Mouse (Mus musculus): Measurements from ENCODE around the gene Gm6034. TPM values are rescaled to one million over a fixed set of nuclear protein-coding genes. Genes with fewer than 3 reads are reported as not detected.

The Gm6034 gene
- not detected for polyA plus RNA-seq (2014; fragmentation: Illumina TruSeq; extraction: RNeasy Lipid Tissue Mini Kit (QIAGEN cat#74804); ENCODE audit: low read depth, low replicate concordance)

GRCm38 (mm10) chr17:36042610-36043169 lies at the start of gene Gm6034, which contains the start of gene H2-T22:
TSS of gene Gm6034 (plus strand) at chr17:36042961.
TSS of gene H2-T22 (minus strand) at chr17:36042747.

DNA sequence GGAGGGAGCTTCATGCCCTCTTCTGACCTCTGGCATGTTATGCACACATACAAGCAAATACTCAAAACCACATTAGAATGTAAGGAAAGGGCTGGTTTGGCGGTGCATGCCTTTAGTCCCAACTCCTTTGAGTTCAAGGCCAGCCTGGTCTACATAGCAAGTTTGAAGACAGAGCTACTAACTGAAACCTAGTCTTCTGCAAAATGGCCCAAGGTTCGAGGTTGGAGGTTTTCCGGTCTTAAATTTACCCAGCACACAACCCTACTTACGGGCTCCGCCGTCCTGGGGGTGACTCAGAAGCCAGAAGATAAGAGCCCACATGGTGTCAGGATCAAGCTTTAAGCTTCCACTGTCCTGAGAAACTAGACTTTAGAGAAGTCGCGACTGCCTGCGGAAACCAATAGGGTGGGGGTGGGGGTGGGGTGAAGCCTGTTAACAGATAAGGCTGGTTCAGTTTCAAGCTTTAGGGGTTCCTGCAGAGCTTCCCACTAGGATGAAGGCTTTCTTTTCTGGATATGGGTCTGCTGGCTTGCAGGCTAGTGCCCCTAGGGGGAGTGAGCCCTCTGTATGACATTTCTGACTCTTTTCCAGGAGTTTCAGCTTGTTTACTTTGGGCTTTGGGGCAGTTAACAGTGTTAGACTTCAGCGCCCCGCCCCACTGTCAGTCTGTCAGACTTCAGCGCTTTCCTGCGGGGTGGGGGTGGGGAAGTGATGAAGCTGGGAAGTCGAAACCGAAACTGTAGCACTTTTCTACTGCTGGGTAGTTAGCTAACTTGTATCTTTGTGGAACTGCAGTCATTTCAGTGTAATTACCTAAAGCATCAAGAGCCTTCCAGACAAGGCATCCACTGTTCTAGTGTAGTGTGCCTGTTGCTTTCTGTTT lies 22.3 kb upstream of the Gm6034 start, which contains the start of gene H2-T24:
Gene H2-T24 (minus strand): TSS at position 370 of the 883 bp plus-strand sequence.

DNA sequence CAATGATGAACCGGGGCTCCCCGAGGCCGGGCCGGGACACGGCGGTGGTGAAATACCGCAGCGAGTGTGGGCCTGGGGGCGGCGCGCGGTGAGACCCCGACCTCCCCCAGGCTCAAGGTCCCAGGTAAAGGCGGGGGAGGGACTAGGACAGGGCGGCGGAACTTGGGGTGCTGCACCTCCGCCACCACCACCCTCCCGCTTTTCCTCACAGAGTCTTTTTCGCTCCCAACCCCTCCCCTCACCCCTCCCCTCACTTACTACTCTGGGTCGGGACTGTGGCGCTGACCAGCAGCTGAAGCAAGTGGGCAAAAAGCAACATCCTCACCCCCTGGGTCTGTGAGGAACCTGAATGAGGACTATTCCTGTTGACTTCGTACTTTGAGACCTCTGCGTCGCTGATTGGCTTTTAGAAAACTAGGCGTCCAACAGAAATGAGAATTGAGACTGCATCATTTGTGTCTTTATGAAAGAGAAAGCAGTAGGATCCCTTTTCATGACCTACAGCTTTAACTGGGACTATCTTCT lies 10.3 kb upstream of the Gm6034 start, which contains the start of gene H2-T23:
Gene H2-T23 (minus strand): TSS at position 505 of the 525 bp plus-strand sequence.

DNA sequence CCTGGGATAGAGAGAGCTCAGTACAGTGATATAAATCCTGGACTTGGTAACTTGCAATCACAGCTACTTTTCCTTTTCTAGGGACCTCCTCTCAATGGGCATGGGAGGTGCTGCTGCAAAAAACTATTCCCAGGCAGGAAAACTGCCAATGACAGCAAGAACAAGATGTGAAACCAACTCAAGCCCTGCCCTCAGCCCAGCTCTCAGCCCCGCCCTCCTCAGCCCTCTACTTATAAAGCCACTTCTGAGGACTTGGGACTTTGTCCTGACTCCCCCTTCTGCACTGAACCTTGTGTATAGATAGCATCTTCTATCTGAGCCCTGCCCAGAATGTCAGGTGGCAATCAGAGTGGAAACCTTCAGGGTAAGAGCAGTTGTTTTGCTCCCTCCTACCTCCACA lies 15.6 kb downstream of the Gm6034 start, which contains the start of gene Gm11127:
Gene Gm11127 (minus strand): TSS at position 10 of the 400 bp plus-strand sequence.

Other genes with a start within 250 kb of the Gm6034 start
- 49.8 TPM for gene Ier3, start 221.3 kb upstream of the Gm6034 start, polyA plus RNA-seq (2014; fragmentation: Illumina TruSeq; extraction: RNeasy Lipid Tissue Mini Kit (QIAGEN cat#74804); ENCODE audit: low read depth, low replicate concordance)
- 165 TPM for gene Flot1, start 219.7 kb upstream of the Gm6034 start, polyA plus RNA-seq (2014; fragmentation: Illumina TruSeq; extraction: RNeasy Lipid Tissue Mini Kit (QIAGEN cat#74804); ENCODE audit: low read depth, low replicate concordance)
- gene Tubb5, start 204.7 kb upstream of the Gm6034 start, polyA plus RNA-seq (2014; fragmentation: Illumina TruSeq; extraction: RNeasy Lipid Tissue Mini Kit (QIAGEN cat#74804); ENCODE audit: low read depth, low replicate concordance) = 61.0 TPM
- gene Mdc1, start 201.4 kb upstream of the Gm6034 start, polyA plus RNA-seq (2014; fragmentation: Illumina TruSeq; extraction: RNeasy Lipid Tissue Mini Kit (QIAGEN cat#74804); ENCODE audit: low read depth, low replicate concordance) = 11.2 TPM
- gene Nrm, start 181.6 kb upstream of the Gm6034 start, polyA plus RNA-seq (2014; fragmentation: Illumina TruSeq; extraction: RNeasy Lipid Tissue Mini Kit (QIAGEN cat#74804); ENCODE audit: low read depth, low replicate concordance) = 2.1 TPM
- gene Ppp1r18, start 177.4 kb upstream of the Gm6034 start, polyA plus RNA-seq (2014; fragmentation: Illumina TruSeq; extraction: RNeasy Lipid Tissue Mini Kit (QIAGEN cat#74804); ENCODE audit: low read depth, low replicate concordance) = 15.0 TPM
- 35.4 TPM for gene Dhx16, start 163.1 kb upstream of the Gm6034 start, polyA plus RNA-seq (2014; fragmentation: Illumina TruSeq; extraction: RNeasy Lipid Tissue Mini Kit (QIAGEN cat#74804); ENCODE audit: low read depth, low replicate concordance)
- 140 TPM for gene 2310061I04Rik, start 145.5 kb upstream of the Gm6034 start, polyA plus RNA-seq (2014; fragmentation: Illumina TruSeq; extraction: RNeasy Lipid Tissue Mini Kit (QIAGEN cat#74804); ENCODE audit: low read depth, low replicate concordance)
- gene Atat1, start 132.9 kb upstream of the Gm6034 start, polyA plus RNA-seq (2014; fragmentation: Illumina TruSeq; extraction: RNeasy Lipid Tissue Mini Kit (QIAGEN cat#74804); ENCODE audit: low read depth, low replicate concordance) = 9.7 TPM
- gene Mrps18b, start 126.6 kb upstream of the Gm6034 start, polyA plus RNA-seq (2014; fragmentation: Illumina TruSeq; extraction: RNeasy Lipid Tissue Mini Kit (QIAGEN cat#74804); ENCODE audit: low read depth, low replicate concordance) = 69.9 TPM
- 16.9 TPM for gene Ppp1r10, start 126.5 kb upstream of the Gm6034 start, polyA plus RNA-seq (2014; fragmentation: Illumina TruSeq; extraction: RNeasy Lipid Tissue Mini Kit (QIAGEN cat#74804); ENCODE audit: low read depth, low replicate concordance)
- gene Abcf1, start 73.2 kb upstream of the Gm6034 start, polyA plus RNA-seq (2014; fragmentation: Illumina TruSeq; extraction: RNeasy Lipid Tissue Mini Kit (QIAGEN cat#74804); ENCODE audit: low read depth, low replicate concordance) = 71.8 TPM
- 26.8 TPM for gene Gnl1, start 63.1 kb upstream of the Gm6034 start, polyA plus RNA-seq (2014; fragmentation: Illumina TruSeq; extraction: RNeasy Lipid Tissue Mini Kit (QIAGEN cat#74804); ENCODE audit: low read depth, low replicate concordance)
- gene Prr3, start 62.7 kb upstream of the Gm6034 start, polyA plus RNA-seq (2014; fragmentation: Illumina TruSeq; extraction: RNeasy Lipid Tissue Mini Kit (QIAGEN cat#74804); ENCODE audit: low read depth, low replicate concordance) = 5.0 TPM
- 7.0 TPM for gene H2-T24, start 22.4 kb upstream of the Gm6034 start, polyA plus RNA-seq (2014; fragmentation: Illumina TruSeq; extraction: RNeasy Lipid Tissue Mini Kit (QIAGEN cat#74804); ENCODE audit: low read depth, low replicate concordance)
- gene H2-T23, start 10.1 kb upstream of the Gm6034 start, polyA plus RNA-seq (2014; fragmentation: Illumina TruSeq; extraction: RNeasy Lipid Tissue Mini Kit (QIAGEN cat#74804); ENCODE audit: low read depth, low replicate concordance) = 36.4 TPM
- gene H2-T22, start 214 bp upstream of the Gm6034 start, polyA plus RNA-seq (2014; fragmentation: Illumina TruSeq; extraction: RNeasy Lipid Tissue Mini Kit (QIAGEN cat#74804); ENCODE audit: low read depth, low replicate concordance) = 22.8 TPM
- not detected for gene Gm11127, start 15.4 kb downstream of the Gm6034 start, polyA plus RNA-seq (2014; fragmentation: Illumina TruSeq; extraction: RNeasy Lipid Tissue Mini Kit (QIAGEN cat#74804); ENCODE audit: low read depth, low replicate concordance)
- gene Gm19684, start 78.7 kb downstream of the Gm6034 start, polyA plus RNA-seq (2014; fragmentation: Illumina TruSeq; extraction: RNeasy Lipid Tissue Mini Kit (QIAGEN cat#74804); ENCODE audit: low read depth, low replicate concordance) = not detected
- gene Gm7030, start 86.5 kb downstream of the Gm6034 start, polyA plus RNA-seq (2014; fragmentation: Illumina TruSeq; extraction: RNeasy Lipid Tissue Mini Kit (QIAGEN cat#74804); ENCODE audit: low read depth, low replicate concordance) = not detected
- not detected for gene Gm8909, start 125.6 kb downstream of the Gm6034 start, polyA plus RNA-seq (2014; fragmentation: Illumina TruSeq; extraction: RNeasy Lipid Tissue Mini Kit (QIAGEN cat#74804); ENCODE audit: low read depth, low replicate concordance)
- not detected for gene H2-T3, start 147.3 kb downstream of the Gm6034 start, polyA plus RNA-seq (2014; fragmentation: Illumina TruSeq; extraction: RNeasy Lipid Tissue Mini Kit (QIAGEN cat#74804); ENCODE audit: low read depth, low replicate concordance)
- gene Rpp21, start 215.1 kb downstream of the Gm6034 start, polyA plus RNA-seq (2014; fragmentation: Illumina TruSeq; extraction: RNeasy Lipid Tissue Mini Kit (QIAGEN cat#74804); ENCODE audit: low read depth, low replicate concordance) = 49.0 TPM
- 14.2 TPM for gene Trim39, start 229.3 kb downstream of the Gm6034 start, polyA plus RNA-seq (2014; fragmentation: Illumina TruSeq; extraction: RNeasy Lipid Tissue Mini Kit (QIAGEN cat#74804); ENCODE audit: low read depth, low replicate concordance)
- not detected for gene H2-M10.2, start 243.5 kb downstream of the Gm6034 start, polyA plus RNA-seq (2014; fragmentation: Illumina TruSeq; extraction: RNeasy Lipid Tissue Mini Kit (QIAGEN cat#74804); ENCODE audit: low read depth, low replicate concordance)

Data from heart, adult 10 weeks (tissue).